Mouse (Mus musculus) G1E (cell line): ENCODE data around the gene Srpx2. TPM values are rescaled to one million over a fixed set of nuclear protein-coding genes. Genes with fewer than 3 reads are reported as not detected.

Source experiments
- ATAC-seq: 2 replicates; pipeline ENCODE4 v1.8.0; 2016; ENCODE audit warnings: mild to moderate bottlenecking; ENCODE audit not compliant: insufficient number of reproducible peaks, poor library complexity, low FRiP score, severe bottlenecking; ENCODE audit errors: extremely low read depth
- DNase-seq: peaks from one replicate; pipeline ENCODE4 v3.0.0; 2012; ENCODE audit warnings: low spot score
- H3K27me3 ChIP-seq: 2 replicates; pipeline ENCODE4 v1.6.1; 2012; ENCODE audit warnings: mild to moderate bottlenecking, low read length, inconsistent platforms; ENCODE audit not compliant: insufficient read depth
- H3K36me3 ChIP-seq: replicated peaks from 2 replicates; pipeline ENCODE3; 2012; ENCODE audit warnings: mild to moderate bottlenecking, inconsistent platforms
- H3K4me1 ChIP-seq: 2 replicates; pipeline ENCODE4 v1.6.1; 2012; ENCODE audit warnings: low read depth, low read length, inconsistent platforms, mixed read lengths; ENCODE audit not compliant: insufficient read depth
- H3K4me3 ChIP-seq: 2 replicates; pipeline ENCODE4 v1.5.1; 2012; ENCODE audit warnings: low read depth, mild to moderate bottlenecking, inconsistent platforms, low read length, moderate library complexity, mixed read lengths
- H3K9me3 ChIP-seq: replicated peaks from 2 replicates; pipeline ENCODE4 v1.6.1; 2012; ENCODE audit warnings: inconsistent platforms
- CTCF ChIP-seq: IDR thresholded peaks from 2 replicates; pipeline ENCODE4 v1.5.1; 2012; ENCODE audit warnings: low read depth, low read length, inconsistent platforms, mixed read lengths
- GATA1 ChIP-seq: IDR thresholded peaks from 2 replicates; pipeline ENCODE4 v1.6.1; 2012; ENCODE audit warnings: borderline replicate concordance, low read length, inconsistent platforms, mixed read lengths
- GATA2 ChIP-seq: IDR thresholded peaks from 2 replicates; pipeline ENCODE4 v1.6.1; 2012; ENCODE audit warnings: low read depth, low read length, inconsistent platforms, borderline replicate concordance
- POLR2AphosphoS5 ChIP-seq: IDR thresholded peaks from 2 replicates; pipeline ENCODE4 v1.6.1; 2012; ENCODE audit warnings: low read depth, low read length, inconsistent platforms; ENCODE audit not compliant: insufficient replicate concordance
- TAL1 ChIP-seq: conservative IDR thresholded peaks from 2 replicates; pipeline ENCODE4 v1.6.1; 2012; ENCODE audit warnings: low read depth, low read length, inconsistent platforms, mixed read lengths
- polyA plus RNA-seq: library from polyadenylated mRNA; stranded (reverse); fragments of >175 nt; gene quantifications from 2 replicates; pipeline ENCODE4 v1.2.3, GENCODE M21; 2012
- total RNA-seq, 2 experiments: library from RNA; stranded (forward) in 1 of 2; stranded (reverse) in 1 of 2; fragments of 200-1000 nt in 1 of 2; fragments of >200 nt in 1 of 2; fragmentation: Nextera tagmentation in 1 of 2; gene quantifications; 2 replicates each; pipeline ENCODE4 v1.2.3; 2014 to 2017

The Srpx2 gene
- total and polyA plus RNA-seq, 3 experiments, result not detected

GRCm38 (mm10) chrX:133913006-133913405 lies 4.8 kb downstream of the Srpx2 start:
- H3K36me3 ChIP-seq, result no peaks in the 10 kb centered on the region
- no peaks in the 10 kb centered on the region for H3K9me3 ChIP-seq
- no peak for TF ChIP-seq GATA1
- no peak for TF ChIP-seq POLR2AphosphoS5
- TF ChIP-seq GATA2, result no peak
- TF ChIP-seq CTCF, result no peak
- no peak for TF ChIP-seq TAL1
- ATAC-seq (no peak), DNase-seq (no peak)
- H3K4me1 ChIP-seq, result no peaks in the 10 kb centered on the region
- H3K27me3 ChIP-seq, result no peaks in the 10 kb centered on the region
- H3K4me3 ChIP-seq, result no peak overlapping the region

GRCm38 (mm10) chrX:133914219-133914618 lies 6.0 kb downstream of the Srpx2 start:
- no peaks in the 10 kb centered on the region for H3K4me1 ChIP-seq
- H3K4me3 ChIP-seq, result no peak overlapping the region

GRCm38 (mm10) chrX:133921187-133921586 lies 13.0 kb downstream of the Srpx2 start:
- Histone ChIP-seq H3K4me3 (no peak overlapping the region), H3K4me1 (no peaks in the 10 kb centered on the region), H3K36me3 (no peaks in the 10 kb centered on the region), H3K9me3 (no peaks in the 10 kb centered on the region), H3K27me3 (no peaks in the 10 kb centered on the region)
- TF ChIP-seq GATA2, result no peak
- no peak for TF ChIP-seq GATA1
- TF ChIP-seq POLR2AphosphoS5, result no peak
- no peak for TF ChIP-seq CTCF
- no peak for DNase-seq
- no peak for ATAC-seq

More at GRCm38 (mm10) chrX:133914219-133914618, 6.0 kb downstream of the Srpx2 start:
- TF ChIP-seq GATA1 (no peak), POLR2AphosphoS5 (no peak), CTCF (no peak), GATA2 (no peak), TAL1 (no peak)
- Histone ChIP-seq H3K36me3 (no peaks in the 10 kb centered on the region), H3K9me3 (no peaks in the 10 kb centered on the region), H3K27me3 (no peaks in the 10 kb centered on the region)
- DNase-seq (no peak), ATAC-seq (no peak)

GRCm38 (mm10) chrX:133926760-133927159 lies 18.5 kb downstream of the Srpx2 start:
- DNase-seq, result no peak
- Histone ChIP-seq H3K4me3 (no peak overlapping the region), H3K36me3 (no peaks in the 10 kb centered on the region), H3K9me3 (no peaks in the 10 kb centered on the region), H3K27me3 (no peaks in the 10 kb centered on the region), H3K4me1 (no peaks in the 10 kb centered on the region)
- TF ChIP-seq CTCF, result no peak
- no peak for TF ChIP-seq GATA1
- no peak for TF ChIP-seq TAL1
- TF ChIP-seq POLR2AphosphoS5, result no peak
- no peak for TF ChIP-seq GATA2
- ATAC-seq, result no peak

- H3K36me3 ChIP-seq, result no peaks in the 10 kb centered on the region
- ATAC-seq, result no peak
- H3K4me1 ChIP-seq, result no peaks in the 10 kb centered on the region
- H3K4me3 ChIP-seq, result no peak overlapping the region
- DNase-seq, result peak; percentile 1
- no peaks in the 10 kb centered on the region for H3K9me3 ChIP-seq
- H3K27me3 ChIP-seq, result no peaks in the 10 kb centered on the region
- TF ChIP-seq TAL1, result no peak
- no peak for TF ChIP-seq CTCF
- TF ChIP-seq POLR2AphosphoS5, result no peak
- TF ChIP-seq GATA2, result no peak
- TF ChIP-seq GATA1, result no peak
These were observed 23.2 kb downstream of the Srpx2 start for GRCm38 (mm10) chrX:133931302-133932013.

GRCm38 (mm10) chrX:133936605-133937225 lies 28.5 kb downstream of the Srpx2 start:
- no peak for TF ChIP-seq GATA2
- no peak for TF ChIP-seq TAL1
- no peak for TF ChIP-seq GATA1
- no peak for TF ChIP-seq POLR2AphosphoS5
- TF ChIP-seq CTCF, result no peak
- H3K4me1 ChIP-seq, result no peaks in the 10 kb centered on the region
- no peak overlapping the region for H3K4me3 ChIP-seq
- ATAC-seq (no peak), DNase-seq (no peak)
- no peaks in the 10 kb centered on the region for H3K27me3 ChIP-seq
- no peaks in the 10 kb centered on the region for H3K36me3 ChIP-seq
- H3K9me3 ChIP-seq, result no peaks in the 10 kb centered on the region
